Mouse (Mus musculus): ENCODE data around the gene Exosc10.

Gene Exosc10

GRCm38 (mm10) chr4:148607758-148608157 lies 49.5 kb downstream of the Exosc10 start:
- peak; percentile 52 to 77 for DNase-seq (ENCODE audit: low spot score in 2 of 2)

DNA sequence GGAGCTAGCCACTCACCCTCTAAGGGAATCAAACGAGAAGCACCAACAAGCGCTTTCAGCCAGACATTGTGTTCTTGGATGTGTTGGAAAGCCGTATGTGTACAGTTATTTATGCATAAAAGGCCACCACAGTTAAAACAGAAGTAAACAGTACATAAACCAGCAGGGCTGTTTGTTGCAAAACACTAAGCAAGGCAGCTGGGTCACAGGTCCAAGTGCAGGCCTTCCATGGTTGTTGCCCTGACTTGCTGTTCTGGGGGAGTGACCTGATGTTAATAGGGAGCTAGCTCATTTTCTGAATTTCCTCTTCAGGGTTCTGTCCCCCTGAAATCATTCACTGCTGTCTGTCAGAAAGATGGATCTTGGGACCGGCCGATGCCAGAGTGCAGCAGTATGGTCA lies 51.6 kb downstream of the Exosc10 start:
- DNase-seq (ENCODE audit: low spot score in 2 of 2): no peak

DNA sequence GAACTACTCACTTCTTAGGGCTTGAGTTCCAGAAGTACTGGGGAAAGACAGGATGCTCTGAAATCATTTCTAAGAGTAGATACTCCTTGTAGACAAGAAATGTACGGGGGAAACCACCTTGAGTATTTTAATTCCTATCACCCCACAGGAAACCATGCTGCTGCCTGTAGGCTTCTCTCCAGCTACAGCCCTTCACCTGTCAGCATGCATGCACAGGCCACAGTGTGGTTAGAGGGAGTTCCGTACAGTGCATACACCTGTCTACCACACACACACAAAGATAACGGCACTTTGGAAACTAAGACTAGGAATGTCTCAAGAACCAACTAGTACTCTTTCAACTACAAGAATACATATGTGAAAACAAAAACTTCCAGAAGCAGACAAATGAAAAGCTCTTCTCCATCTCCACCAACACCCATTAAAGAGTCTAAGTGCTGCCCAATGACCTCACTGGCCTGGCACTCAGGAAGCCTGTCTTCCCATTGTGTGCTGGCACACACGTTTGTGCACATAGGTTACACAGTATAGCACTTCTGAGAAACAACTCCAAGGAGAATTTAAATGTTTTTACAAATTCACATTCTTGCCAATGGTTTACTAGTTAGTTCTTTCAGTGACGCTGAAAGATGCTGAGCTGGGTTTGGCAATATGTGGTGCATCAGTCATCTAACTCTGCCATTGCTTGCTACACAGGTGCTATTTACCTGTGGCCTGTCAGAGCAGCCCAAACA lies 52.6 kb downstream of the Exosc10 start:
- DNase-seq (ENCODE audit: low spot score in 2 of 2): no peak

GRCm38 (mm10) chr4:148612557-148612956 lies 54.3 kb downstream of the Exosc10 start:
- DNase-seq (ENCODE audit: low spot score in 2 of 2): no peak

- DNase-seq (ENCODE audit: low spot score in 2 of 2): no peak
Observed at GRCm38 (mm10) chr4:148613738-148614137, 55.5 kb downstream of the Exosc10 start.

DNA sequence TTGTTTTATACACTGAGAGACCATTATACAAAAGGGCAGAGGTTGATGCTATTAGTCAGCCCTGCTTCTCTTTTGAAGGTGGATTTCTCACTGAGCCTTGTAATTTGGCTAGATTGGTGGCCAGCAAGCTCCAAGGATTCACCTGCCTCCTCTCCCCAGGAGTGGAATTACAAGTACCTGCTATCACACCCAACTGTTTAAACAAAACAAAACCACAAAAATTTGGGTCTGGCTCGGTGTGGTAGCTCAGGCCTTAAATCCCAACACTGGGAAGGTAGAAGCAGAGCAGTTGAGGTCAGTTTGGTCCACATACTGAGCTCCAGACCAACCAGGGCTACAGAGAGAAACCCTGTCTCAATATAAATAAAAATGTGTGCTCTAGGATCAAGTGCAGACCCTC lies 61.6 kb downstream of the Exosc10 start:
- DNase-seq (ENCODE audit: low spot score in 2 of 2): no peak

DNA sequence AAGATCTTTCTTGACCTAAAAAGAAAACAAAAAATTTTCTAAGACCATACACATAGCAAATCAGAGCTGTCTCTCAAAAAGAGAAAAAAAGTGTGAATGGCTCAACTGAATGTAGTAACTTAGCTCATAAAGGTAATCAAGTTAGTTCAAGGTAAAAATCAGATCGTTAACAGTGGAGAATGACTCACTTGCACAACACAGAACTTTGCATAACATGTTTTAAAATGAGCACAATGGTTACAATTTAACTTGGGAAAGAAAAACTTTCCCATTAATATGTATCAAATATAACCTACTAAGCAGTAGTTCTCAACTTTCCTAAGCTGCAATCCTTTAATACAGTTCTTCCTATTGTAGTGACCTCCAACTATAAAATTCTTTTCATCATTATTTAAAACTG lies 62.5 kb downstream of the Exosc10 start:
- DNase-seq (ENCODE audit: low spot score in 2 of 2): no peak

DNA sequence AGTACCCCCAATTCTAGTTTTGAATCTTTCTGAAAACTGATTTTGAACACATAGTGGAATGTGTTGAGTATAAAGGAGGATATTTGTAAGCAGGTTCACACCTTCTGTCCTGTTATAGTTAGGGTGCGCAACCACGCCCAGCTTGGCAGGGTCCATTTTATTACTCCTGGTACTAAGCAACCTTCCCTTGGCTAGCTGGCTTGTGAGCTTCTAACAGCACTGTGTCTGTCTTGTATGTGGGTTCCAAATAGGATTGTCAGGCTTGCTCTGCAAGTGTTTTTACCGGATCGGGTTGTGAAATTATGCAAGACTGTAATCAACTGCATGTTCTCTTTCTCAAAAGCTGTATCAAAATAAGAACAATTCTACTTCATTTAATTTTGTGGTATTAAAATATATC lies 64.3 kb downstream of the Exosc10 start:
- DNase-seq (ENCODE audit: low spot score in 2 of 2): no peak

- no peak for DNase-seq (ENCODE audit: low spot score in 2 of 2)
Observed at GRCm38 (mm10) chr4:148623609-148624008, 65.4 kb downstream of the Exosc10 start.

DNA sequence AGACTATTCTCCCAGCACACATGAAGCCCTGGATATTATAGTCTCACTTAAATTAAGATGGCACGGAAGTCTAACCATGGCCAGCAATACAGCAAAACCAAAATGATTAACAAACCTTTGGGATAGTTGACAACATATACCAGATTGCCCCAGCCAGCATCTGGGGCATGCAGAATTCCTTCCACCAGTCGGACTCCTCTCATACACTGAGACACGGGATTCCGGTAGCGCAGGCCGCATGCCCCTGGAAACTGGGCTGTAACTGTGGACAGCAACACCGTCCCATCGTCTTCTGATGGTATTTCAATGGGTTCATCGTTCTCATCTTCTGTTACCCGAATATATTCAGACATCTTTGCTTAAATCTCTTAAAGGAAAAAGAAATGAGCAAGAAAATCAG lies 66.8 kb downstream of the Exosc10 start:
- DNase-seq (ENCODE audit: low spot score in 2 of 2): no peak

- DNase-seq (ENCODE audit: low spot score in 2 of 2): peak in 1 of 2 experiments; percentile 10
Observed at GRCm38 (mm10) chr4:148625756-148626622, 67.8 kb downstream of the Exosc10 start.

GRCm38 (mm10) chr4:148626623-148627185 lies 68.5 kb downstream of the Exosc10 start, which contains the start of gene Tardbp:
TSS of gene Tardbp (minus strand) at chr4:148627019.
- peak; percentile 96 to 97 for DNase-seq (ENCODE audit: low spot score in 2 of 2)

DNA sequence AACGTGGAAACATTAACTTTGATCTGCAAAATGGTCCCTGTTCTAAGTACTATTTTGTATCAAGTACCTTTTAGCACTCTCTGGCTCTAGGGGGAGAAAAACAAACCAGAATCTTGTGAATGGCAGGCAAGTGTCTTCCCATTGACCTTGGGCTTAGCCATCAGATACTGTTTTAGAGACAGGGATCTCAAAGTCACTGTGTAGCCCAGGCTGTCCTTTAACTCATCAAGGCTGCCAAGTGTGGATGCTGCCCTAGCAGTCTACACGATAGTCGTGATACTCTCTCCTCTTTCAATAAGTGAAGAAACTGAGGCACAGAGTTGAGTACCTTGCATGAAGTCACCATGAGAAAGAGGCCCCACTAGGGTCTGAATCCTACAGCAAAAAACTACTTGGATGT lies 69.0 kb downstream of the Exosc10 start:
- no peak for DNase-seq (ENCODE audit: low spot score in 2 of 2)

All from spleen, postnatal 14 days (tissue).